7 mouse cellular contexts compared by ENCODE assay signal in genomic region chr9:44454891-44455220, GRCm38 (mm10). TPM values are rescaled to one million over a fixed set of nuclear protein-coding genes. Genes with fewer than 3 reads are reported as not detected.
DNase-seq lines count a peak whose midpoint lies in the region; ATAC-seq and TF ChIP-seq lines count a peak whose summit lies in the region.

Gene Upk2, minus strand, starts transcription at chr9:44454976.

- H3K36me3 ChIP-seq in lung, embryonic 14.5 days (ENCODE audit: insufficient read depth), result no peaks in the 10 kb centered on the region
- no peaks in the 10 kb centered on the region for H3K36me3 ChIP-seq in forebrain, embryonic 16.5 days (ENCODE audit: control insufficient read depth, insufficient read depth)
- H3K36me3 ChIP-seq in neural tube, embryonic 13.5 days, result no peaks in the 10 kb centered on the region

- no peaks in the 10 kb centered on the region for H3K9me3 ChIP-seq in lung, embryonic 14.5 days (ENCODE audit: low read depth, low read length)
- H3K9me3 ChIP-seq in forebrain, embryonic 16.5 days (ENCODE audit: control insufficient read depth, low read length), result no peaks in the 10 kb centered on the region
- no peaks in the 10 kb centered on the region for H3K9me3 ChIP-seq in neural tube, embryonic 13.5 days

- 0 out of 2 replicates have a peak, but pooled peaks cover 5% of the 10 kb centered on the region for H3K27me3 ChIP-seq in lung, embryonic 14.5 days (ENCODE audit: insufficient read depth, low read length)
- peaks cover 5% of the 10 kb centered on the region; the same call in 1 of the 2 replicates for H3K27me3 ChIP-seq in forebrain, embryonic 16.5 days (replicated peaks; ENCODE audit: control insufficient read depth, insufficient read depth, low read length)
- H3K27me3 ChIP-seq in neural tube, embryonic 13.5 days, result peaks cover 16% of the 10 kb centered on the region

- ATAC-seq in lung, embryonic 14.5 days (ENCODE audit: insufficient read depth), result peak; percentile 12; the same call in 1 of the 2 replicates
- ATAC-seq in forebrain, embryonic 16.5 days, result no peak
- ATAC-seq in neural tube, embryonic 13.5 days (ENCODE audit: low read depth), result no peak

- H3K4me2 ChIP-seq in lung, embryonic 14.5 days, result peak within 1 kb of the TSS; percentile 1; the same call in 1 of the 2 replicates
- H3K4me2 ChIP-seq in forebrain, embryonic 16.5 days (ENCODE audit: low read length), result no peak within 1 kb of the TSS
- H3K4me2 ChIP-seq in neural tube, embryonic 13.5 days, result no peak within 1 kb of the TSS

- DNase-seq in lung, embryonic 14.5 days, result peak; percentile 8
- DNase-seq in lung, postnatal 4 days, result no peak
- peak; percentile 17 for DNase-seq in brain, embryonic 14.5 days (ENCODE audit: low read depth)
- DNase-seq in cerebellum, postnatal 14 days, result no peak
- no peak for DNase-seq in spleen, postnatal 36 days (ENCODE audit: low spot score in 2 of 2)

- TF ChIP-seq POLR2A in brain, embryonic 14.5 days (IDR thresholded peaks at IDR 0.05; ENCODE audit: borderline replicate concordance, extremely low read depth, insufficient read depth, insufficient read length, poor library complexity, severe bottlenecking), result no peak

- H3K4me3 ChIP-seq in lung, embryonic 14.5 days (ENCODE audit: low read depth, low read length), result no peak within 1 kb of the TSS; the same call in 1 of the 2 replicates
- H3K4me3 ChIP-seq in forebrain, embryonic 16.5 days (replicated peaks; ENCODE audit: low read length), result no peak within 1 kb of the TSS
- H3K4me3 ChIP-seq in neural tube, embryonic 13.5 days, result no peak within 1 kb of the TSS

- 26% methylated on average over 4 of the region's 4 CpGs for WGBS in lung, embryonic 14.5 days
- WGBS in forebrain, embryonic 16.5 days, result 32% methylated on average over 4 of the region's 4 CpGs
- WGBS in neural tube, embryonic 13.5 days, result 21% methylated on average over 4 of the region's 4 CpGs

- no peak within 1 kb of the TSS for H3K9ac ChIP-seq in lung, embryonic 14.5 days
- H3K9ac ChIP-seq in forebrain, embryonic 16.5 days (replicated peaks; ENCODE audit: low read depth, low read length), result peak within 1 kb of the TSS; percentile 15; the same call in 1 of the 2 replicates
- peak within 1 kb of the TSS; percentile 38 for H3K9ac ChIP-seq in neural tube, embryonic 13.5 days

- H3K4me1 ChIP-seq in lung, embryonic 14.5 days (ENCODE audit: insufficient read depth), result no peaks in the 10 kb centered on the region
- peaks cover 32% of the 10 kb centered on the region for H3K4me1 ChIP-seq in forebrain, embryonic 16.5 days (replicated peaks; ENCODE audit: control insufficient read depth, insufficient read depth, low read length)
- peaks cover 36% of the 10 kb centered on the region for H3K4me1 ChIP-seq in neural tube, embryonic 13.5 days (replicated peaks)

- no peak within 1 kb of the TSS for H3K27ac ChIP-seq in lung, embryonic 14.5 days (ENCODE audit: low read depth)
- H3K27ac ChIP-seq in forebrain, embryonic 16.5 days (ENCODE audit: low read length), result no peak within 1 kb of the TSS
- H3K27ac ChIP-seq in neural tube, embryonic 13.5 days (replicated peaks), result no peak within 1 kb of the TSS

- TF ChIP-seq CTCF in lung, embryonic 14.5 days (IDR thresholded peaks at IDR 0.05; ENCODE audit: low read depth), result peak; percentile 30; the same call in 1 of the 2 replicates
- TF ChIP-seq CTCF in brain, embryonic 14.5 days (IDR thresholded peaks at IDR 0.05; ENCODE audit: borderline replicate concordance, extremely low read depth, insufficient read depth, insufficient read length), result peak; percentile 39; the same call in 1 of the 2 replicates

RNA-seq across cellular contexts. Expression of gene Upk2, which starts in this region (rescaled TPM):
- 0.39 and 0.53 TPM in 2 replicates for polyA plus RNA-seq in lung, embryonic 14.5 days (2014; fragmentation: Nextera tagmentation; extraction: Ambion mirVana)
- 0.08 TPM in 1 of 2 replicates, not detected in the other for polyA plus RNA-seq in brain, embryonic 14.5 days (2012; rRNA removed)
- not detected in 2 replicates for polyA plus RNA-seq in forebrain, embryonic 16.5 days (2015; fragmentation: Nextera tagmentation; extraction: Ambion mirVana)
- not detected in 2 replicates for polyA plus RNA-seq in neural tube, embryonic 13.5 days (2015; fragmentation: Nextera tagmentation; extraction: Ambion mirVana)

Comparison
In these comparisons a context has a peak if more than half of its experiments do, and no peak if none do; other contexts are left out.
1. Peak in DNase-seq, ATAC-seq and H3K4me2 ChIP-seq in lung, embryonic 14.5 days; RNA of the gene not detected or under 1 TPM.
2. Peak in DNase-seq in brain, embryonic 14.5 days; RNA of the gene not detected or under 1 TPM.